Mouse (Mus musculus) bone marrow, adult 2 months (tissue): ENCODE measurements around the gene Pibf1. TPM values are rescaled to one million over a fixed set of nuclear protein-coding genes. Genes with fewer than 3 reads are reported as not detected.

ENCODE experiments used
- H3K27ac ChIP-seq: fragments of 200-500 bp; 2 replicates; pipeline ENCODE4 v1.5.1; 2012; ENCODE audit warnings: low read depth, mild to moderate bottlenecking, control low read depth, inconsistent platforms, low read length; ENCODE audit not compliant: control insufficient read depth, poor library complexity, insufficient read depth
- H3K4me1 ChIP-seq: fragments of 200-500 bp; 2 replicates; pipeline ENCODE4 v1.6.1; 2011; ENCODE audit warnings: low read length; ENCODE audit not compliant: control insufficient read depth, insufficient read depth
- H3K4me3 ChIP-seq: fragments of 200-500 bp; replicated peaks from 2 replicates; pipeline ENCODE3; 2011; ENCODE audit warnings: mild to moderate bottlenecking, low read depth, low read length, control low read depth; ENCODE audit not compliant: control insufficient read depth
- CTCF ChIP-seq: fragments of 200-500 bp; IDR thresholded peaks from 2 replicates; pipeline ENCODE4 v1.5.1; 2011; ENCODE audit warnings: low read length, control low read depth; ENCODE audit not compliant: control insufficient read depth, insufficient read depth
- POLR2A ChIP-seq: fragments of 200-500 bp; IDR thresholded peaks from 2 replicates; pipeline ENCODE4 v1.6.1; 2011; ENCODE audit warnings: low read depth, mild to moderate bottlenecking, control low read depth, low read length, borderline replicate concordance; ENCODE audit not compliant: control insufficient read depth
- WGBS: fragments of 180-500 bp; shearing (Covaris S2); methylation state at CpG from one replicate; pipeline ENCODE4 v1.1.7; 2018; 5-methylcytosine and 5-hydroxymethylcytosine counted together
- polyA plus RNA-seq: library from polyadenylated mRNA; stranded (reverse); fragments of >200 nt; gene quantifications from 2 replicates; pipeline ENCODE4 v1.2.4, GENCODE M21; 2011; ENCODE audit warnings: low replicate concordance; ENCODE audit not compliant: missing spikeins, insufficient read depth, insufficient read length

Pibf1 gene
- polyA plus RNA-seq, 1 experiment, result 5.9 TPM

- no peaks in the 10 kb centered on the region for H3K4me1 ChIP-seq
- no peak overlapping the region for H3K27ac ChIP-seq
- H3K4me3 ChIP-seq, result no peak overlapping the region
- TF ChIP-seq POLR2A (no peak), CTCF (no peak)
- 88% methylated on average over 8 of the region's 8 CpGs for WGBS
These were observed 195.2 kb downstream of the Pibf1 start for GRCm38 (mm10) chr14:99294424-99294823.

- Histone ChIP-seq H3K4me3 (no peak overlapping the region), H3K4me1 (no peaks in the 10 kb centered on the region), H3K27ac (no peak overlapping the region)
- WGBS, result 79% methylated on average over 15 of the region's 15 CpGs
- TF ChIP-seq POLR2A, result no peak
- TF ChIP-seq CTCF, result no peak
These were observed 196.6 kb downstream of the Pibf1 start for GRCm38 (mm10) chr14:99295606-99296341.

- TF ChIP-seq CTCF, result no peak
- peak; percentile 74 for TF ChIP-seq POLR2A
- peak within 1 kb of the TSS; percentile 96 for H3K4me3 ChIP-seq
- H3K4me1 ChIP-seq, result no peaks in the 10 kb centered on the region; the same call in 1 of the 2 replicates
- WGBS, result under 1% methylated on average over 65 of the region's 67 CpGs
- peak within 1 kb of the TSS; percentile 94 for H3K27ac ChIP-seq
These were observed 199.3 kb downstream of the Pibf1 start, which contains the start of gene Klf5 for GRCm38 (mm10) chr14:99298385-99299021. Gene Klf5, plus strand, starts transcription at chr14:99298691.

GRCm38 (mm10) chr14:99299022-99299481 is 199.8 kb downstream of the Pibf1 start:
- H3K4me1 ChIP-seq, result no peaks in the 10 kb centered on the region; the same call in 1 of the 2 replicates
- peak overlapping the region; percentile 94 for H3K27ac ChIP-seq
- TF ChIP-seq CTCF (no peak), POLR2A (no peak)
- peak overlapping the region; percentile 96 for H3K4me3 ChIP-seq
- 1% methylated on average over 60 of the region's 60 CpGs for WGBS

GRCm38 (mm10) chr14:99299701-99300191 is 200.5 kb downstream of the Pibf1 start:
- TF ChIP-seq POLR2A (no peak), CTCF (no peak)
- Histone ChIP-seq H3K27ac (no peak overlapping the region), H3K4me1 (no peaks in the 10 kb centered on the region; the same call in 1 of the 2 replicates), H3K4me3 (peak overlapping the region; percentile 96)
- 5% methylated on average over 21 of the region's 21 CpGs for WGBS

GRCm38 (mm10) chr14:99301472-99301871 is 202.2 kb downstream of the Pibf1 start:
- WGBS, result 73% methylated on average over 11 of the region's 11 CpGs

More at GRCm38 (mm10) chr14:99301472-99301871, 202.2 kb downstream of the Pibf1 start:
- H3K27ac ChIP-seq, result no peak overlapping the region
- H3K4me3 ChIP-seq, result no peak overlapping the region
- H3K4me1 ChIP-seq, result no peaks in the 10 kb centered on the region; the same call in 1 of the 2 replicates
- TF ChIP-seq CTCF (no peak), POLR2A (no peak)

Other genes starting within 250 kb of the Pibf1 start
- gene Rpl36a-ps1, start 105.1 kb upstream of the Pibf1 start, polyA plus RNA-seq, result 19.3 TPM in 1 of 2 replicates, not detected in the other
- gene Mzt1, start 53.3 kb upstream of the Pibf1 start, polyA plus RNA-seq, result 14.1 and 24.7 TPM in 2 replicates
- 22.7 and 22.8 TPM in 2 replicates for gene Bora, start 53.2 kb upstream of the Pibf1 start, polyA plus RNA-seq
- gene Dis3, start 346 bp downstream of the Pibf1 start, polyA plus RNA-seq, result 9.0 and 21.4 TPM in 2 replicates
- gene Klf5, start 199.3 kb downstream of the Pibf1 start, polyA plus RNA-seq, result 6.4 and 21.0 TPM in 2 replicates